Mouse (Mus musculus) olfactory bulb, adult 2 months (tissue): Measurements from ENCODE around the gene Foxl1. TPM values are rescaled to one million over a fixed set of nuclear protein-coding genes. Genes with fewer than 3 reads are reported as not detected.

ENCODE experiments used
- H3K27ac ChIP-seq: fragments of 200-500 bp; 2 replicates; pipeline ENCODE4 v1.5.1; 2012; ENCODE audit warnings: low read depth, low read length; ENCODE audit not compliant: insufficient read depth
- H3K4me1 ChIP-seq: fragments of 200-500 bp; 2 replicates; pipeline ENCODE4 v1.6.1; 2012; ENCODE audit warnings: low read length; ENCODE audit not compliant: control insufficient read depth, insufficient read depth
- H3K4me3 ChIP-seq: fragments of 200-500 bp; 2 replicates; pipeline ENCODE4 v1.5.1; 2012; ENCODE audit warnings: mild to moderate bottlenecking, low read depth, low read length, moderate library complexity; ENCODE audit not compliant: insufficient read depth
- CTCF ChIP-seq: fragments of 200-500 bp; IDR thresholded peaks from 2 replicates; pipeline ENCODE4 v1.5.1; 2012; ENCODE audit warnings: low read depth, mild to moderate bottlenecking, low read length, moderate library complexity; ENCODE audit not compliant: insufficient read depth
- POLR2A ChIP-seq: fragments of 200-500 bp; IDR thresholded peaks from 2 replicates; pipeline ENCODE4 v1.6.1; 2012; ENCODE audit warnings: mild to moderate bottlenecking, low read depth, low read length, moderate library complexity; ENCODE audit not compliant: insufficient read depth
- WGBS: fragments of 180-500 bp; shearing (Covaris S2); methylation state at CpG from one replicate; pipeline ENCODE4 v1.1.7; 2018; 5-methylcytosine and 5-hydroxymethylcytosine counted together
- polyA plus RNA-seq: library from polyadenylated mRNA; stranded (reverse); fragments of >200 nt; gene quantifications from 2 replicates; pipeline ENCODE4 v1.2.4, GENCODE M21; 2012; ENCODE audit warnings: low replicate concordance; ENCODE audit not compliant: missing spikeins, insufficient read depth, insufficient read length

The Foxl1 gene
- polyA plus RNA-seq, 1 experiment, result not detected

DNA sequence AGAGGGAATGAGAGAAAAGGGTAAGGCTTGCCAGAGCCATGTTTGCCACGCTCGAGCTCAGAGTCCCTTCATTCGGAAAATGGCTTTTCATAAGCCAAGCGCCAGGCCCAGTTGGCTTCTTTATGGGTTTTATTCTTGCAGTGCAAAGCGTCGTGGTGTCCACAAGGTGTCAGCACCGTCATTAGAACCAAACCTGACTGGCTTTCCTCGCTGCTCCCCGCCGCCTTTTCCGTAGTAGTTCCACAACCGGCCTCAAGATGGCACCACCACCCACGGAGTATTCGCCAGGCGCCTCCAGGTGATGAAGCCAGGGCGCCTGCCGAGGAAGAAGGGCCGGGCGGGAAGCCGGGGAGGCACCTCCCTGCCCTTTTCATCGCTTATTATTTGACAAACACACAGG is 14.5 kb upstream of the Foxl1 start:
- TF ChIP-seq POLR2A (no peak), CTCF (peak; percentile 97)
- WGBS, result 2% methylated on average over 21 of the region's 21 CpGs
- Histone ChIP-seq H3K4me1 (no peaks in the 10 kb centered on the region; the same call in 1 of the 2 replicates), H3K4me3 (no peak overlapping the region), H3K27ac (no peak overlapping the region)

DNA sequence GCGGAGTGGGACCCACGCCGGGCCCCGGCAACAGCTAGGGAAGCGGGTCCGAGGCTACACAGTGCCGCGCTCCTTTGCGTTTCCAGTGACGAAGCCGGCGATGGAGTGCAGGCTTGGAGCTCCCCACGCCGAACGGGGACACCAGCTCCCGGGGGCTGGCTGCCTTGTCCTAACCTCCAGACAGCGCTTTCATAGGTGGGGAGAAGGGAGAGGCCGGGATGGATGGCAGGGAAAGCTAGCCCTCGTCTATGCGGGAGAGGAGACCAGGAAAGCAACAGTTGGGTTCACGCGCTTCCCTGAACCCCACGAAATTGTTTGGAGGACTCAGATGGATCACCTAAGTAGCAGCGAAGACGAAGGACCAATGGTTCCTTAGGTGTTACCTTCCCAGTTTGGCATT is 12.6 kb upstream of the Foxl1 start:
- Histone ChIP-seq H3K4me1 (no peaks in the 10 kb centered on the region; the same call in 1 of the 2 replicates), H3K27ac (no peak overlapping the region), H3K4me3 (no peak overlapping the region)
- TF ChIP-seq POLR2A (no peak), CTCF (no peak)
- 5% methylated on average over 25 of the region's 25 CpGs for WGBS

DNA sequence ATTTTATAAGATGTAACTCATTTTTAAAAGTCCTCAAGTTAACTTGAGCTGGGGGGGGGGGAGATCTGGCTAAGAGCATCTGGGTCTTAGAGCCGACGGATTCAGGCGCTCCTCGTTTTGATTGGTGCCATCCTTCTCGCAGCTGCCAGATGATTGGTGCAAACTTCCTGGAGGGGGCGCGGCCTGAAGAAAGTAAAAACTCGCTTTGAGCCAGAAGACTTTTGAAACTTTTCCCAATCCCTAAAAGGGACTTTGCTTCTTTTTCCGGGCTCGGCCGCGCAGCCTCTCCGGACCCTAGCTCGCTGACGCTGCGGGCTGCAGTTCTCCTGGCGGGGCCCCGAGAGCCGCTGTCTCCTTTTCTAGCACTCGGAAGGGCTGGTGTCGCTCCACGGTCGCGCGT is 11.8 kb upstream of the Foxl1 start, which contains the start of gene Foxc2:
Gene Foxc2 (plus strand): TSS at position 224 of the 400 bp plus-strand sequence.
- no peaks in the 10 kb centered on the region; the same call in 1 of the 2 replicates for H3K4me1 ChIP-seq
- under 1% methylated on average over 25 of the region's 25 CpGs for WGBS
- no peak within 1 kb of the TSS for H3K27ac ChIP-seq
- TF ChIP-seq POLR2A (no peak), CTCF (no peak)
- peak within 1 kb of the TSS; percentile 17 for H3K4me3 ChIP-seq

DNA sequence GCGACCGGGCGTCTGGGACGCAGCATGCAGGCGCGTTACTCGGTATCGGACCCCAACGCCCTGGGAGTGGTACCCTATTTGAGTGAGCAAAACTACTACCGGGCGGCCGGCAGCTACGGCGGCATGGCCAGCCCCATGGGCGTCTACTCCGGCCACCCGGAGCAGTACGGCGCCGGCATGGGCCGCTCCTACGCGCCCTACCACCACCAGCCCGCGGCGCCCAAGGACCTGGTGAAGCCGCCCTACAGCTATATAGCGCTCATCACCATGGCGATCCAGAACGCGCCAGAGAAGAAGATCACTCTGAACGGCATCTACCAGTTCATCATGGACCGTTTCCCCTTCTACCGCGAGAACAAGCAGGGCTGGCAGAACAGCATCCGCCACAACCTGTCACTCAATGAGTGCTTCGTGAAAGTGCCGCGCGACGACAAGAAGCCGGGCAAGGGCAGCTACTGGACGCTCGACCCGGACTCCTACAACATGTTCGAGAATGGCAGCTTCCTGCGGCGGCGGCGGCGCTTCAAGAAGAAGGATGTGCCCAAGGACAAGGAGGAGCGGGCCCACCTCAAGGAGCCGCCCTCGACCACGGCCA is 11.1 kb upstream of the Foxl1 start:
- no peaks in the 10 kb centered on the region; the same call in 1 of the 2 replicates for H3K4me1 ChIP-seq
- peak overlapping the region; percentile 17 for H3K4me3 ChIP-seq
- no peak overlapping the region for H3K27ac ChIP-seq
- no peak for TF ChIP-seq POLR2A
- no peak for TF ChIP-seq CTCF
- WGBS, result 2% methylated on average over 55 of the region's 55 CpGs

DNA sequence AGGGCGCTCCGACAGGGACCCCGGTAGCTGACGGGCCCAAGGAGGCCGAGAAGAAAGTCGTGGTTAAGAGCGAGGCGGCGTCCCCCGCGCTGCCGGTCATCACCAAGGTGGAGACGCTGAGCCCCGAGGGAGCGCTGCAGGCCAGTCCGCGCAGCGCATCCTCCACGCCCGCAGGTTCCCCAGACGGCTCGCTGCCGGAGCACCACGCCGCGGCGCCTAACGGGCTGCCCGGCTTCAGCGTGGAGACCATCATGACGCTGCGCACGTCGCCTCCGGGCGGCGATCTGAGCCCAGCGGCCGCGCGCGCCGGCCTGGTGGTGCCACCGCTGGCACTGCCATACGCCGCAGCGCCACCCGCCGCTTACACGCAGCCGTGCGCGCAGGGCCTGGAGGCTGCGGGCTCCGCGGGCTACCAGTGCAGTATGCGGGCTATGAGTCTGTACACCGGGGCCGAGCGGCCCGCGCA is 10.5 kb upstream of the Foxl1 start:
- peak overlapping the region; percentile 0; the same call in 1 of the 2 replicates for H3K4me3 ChIP-seq
- TF ChIP-seq POLR2A (no peak), CTCF (no peak)
- no peaks in the 10 kb centered on the region; the same call in 1 of the 2 replicates for H3K4me1 ChIP-seq
- WGBS, result 1% methylated on average over 62 of the region's 62 CpGs
- H3K27ac ChIP-seq, result no peak overlapping the region

DNA sequence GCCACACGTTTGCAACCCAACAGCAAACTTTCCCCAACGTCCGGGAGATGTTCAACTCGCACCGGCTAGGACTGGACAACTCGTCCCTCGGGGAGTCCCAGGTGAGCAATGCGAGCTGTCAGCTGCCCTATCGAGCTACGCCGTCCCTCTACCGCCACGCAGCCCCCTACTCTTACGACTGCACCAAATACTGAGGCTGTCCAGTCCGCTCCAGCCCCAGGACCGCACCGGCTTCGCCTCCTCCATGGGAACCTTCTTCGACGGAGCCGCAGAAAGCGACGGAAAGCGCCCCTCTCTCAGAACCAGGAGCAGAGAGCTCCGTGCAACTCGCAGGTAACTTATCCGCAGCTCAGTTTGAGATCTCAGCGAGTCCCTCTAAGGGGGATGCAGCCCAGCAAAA is 9.8 kb upstream of the Foxl1 start:
- H3K4me1 ChIP-seq, result no peaks in the 10 kb centered on the region; the same call in 1 of the 2 replicates
- no peak overlapping the region for H3K27ac ChIP-seq
- 2% methylated on average over 28 of the region's 28 CpGs for WGBS
- TF ChIP-seq POLR2A, result no peak
- TF ChIP-seq CTCF, result no peak
- H3K4me3 ChIP-seq, result no peak overlapping the region

DNA sequence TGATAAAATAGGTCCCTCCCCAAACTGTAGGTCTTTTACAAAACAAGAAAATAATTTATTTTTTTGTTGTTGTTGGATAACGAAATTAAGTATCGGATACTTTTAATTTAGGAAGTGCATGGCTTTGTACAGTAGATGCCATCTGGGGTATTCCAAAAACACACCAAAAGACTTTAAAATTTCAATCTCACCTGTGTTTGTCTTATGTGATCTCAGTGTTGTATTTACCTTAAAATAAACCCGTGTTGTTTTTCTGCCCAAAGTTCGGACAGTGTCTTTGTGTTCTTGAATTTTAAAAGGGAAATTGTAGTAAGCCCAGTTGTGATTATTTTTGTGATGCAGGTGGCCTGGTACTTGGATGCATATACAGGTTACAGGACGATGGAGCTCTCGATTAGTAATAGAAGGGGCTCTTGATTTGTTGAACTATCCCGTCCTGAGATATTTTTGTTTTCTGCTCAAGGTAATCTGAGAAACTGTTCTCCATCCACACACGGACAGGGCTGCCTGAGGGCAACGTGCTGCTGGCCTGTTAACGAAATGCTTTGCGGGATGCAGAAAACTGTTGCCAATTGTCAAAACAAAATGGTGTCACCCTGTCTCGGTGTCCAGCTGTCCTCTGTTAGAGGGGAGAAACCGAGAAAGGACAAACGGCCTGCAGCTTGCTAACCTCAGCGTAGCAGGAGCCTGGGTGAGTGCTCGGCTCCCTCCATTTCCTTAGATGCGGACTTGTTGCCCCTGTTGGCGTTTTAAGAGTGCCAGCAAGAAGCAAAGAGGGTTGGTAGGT is 8.9 kb upstream of the Foxl1 start:
- 10% methylated on average over 18 of the region's 18 CpGs for WGBS
- Histone ChIP-seq H3K4me3 (no peak overlapping the region), H3K27ac (no peak overlapping the region), H3K4me1 (no peaks in the 10 kb centered on the region; the same call in 1 of the 2 replicates)
- TF ChIP-seq CTCF (no peak), POLR2A (no peak)

DNA sequence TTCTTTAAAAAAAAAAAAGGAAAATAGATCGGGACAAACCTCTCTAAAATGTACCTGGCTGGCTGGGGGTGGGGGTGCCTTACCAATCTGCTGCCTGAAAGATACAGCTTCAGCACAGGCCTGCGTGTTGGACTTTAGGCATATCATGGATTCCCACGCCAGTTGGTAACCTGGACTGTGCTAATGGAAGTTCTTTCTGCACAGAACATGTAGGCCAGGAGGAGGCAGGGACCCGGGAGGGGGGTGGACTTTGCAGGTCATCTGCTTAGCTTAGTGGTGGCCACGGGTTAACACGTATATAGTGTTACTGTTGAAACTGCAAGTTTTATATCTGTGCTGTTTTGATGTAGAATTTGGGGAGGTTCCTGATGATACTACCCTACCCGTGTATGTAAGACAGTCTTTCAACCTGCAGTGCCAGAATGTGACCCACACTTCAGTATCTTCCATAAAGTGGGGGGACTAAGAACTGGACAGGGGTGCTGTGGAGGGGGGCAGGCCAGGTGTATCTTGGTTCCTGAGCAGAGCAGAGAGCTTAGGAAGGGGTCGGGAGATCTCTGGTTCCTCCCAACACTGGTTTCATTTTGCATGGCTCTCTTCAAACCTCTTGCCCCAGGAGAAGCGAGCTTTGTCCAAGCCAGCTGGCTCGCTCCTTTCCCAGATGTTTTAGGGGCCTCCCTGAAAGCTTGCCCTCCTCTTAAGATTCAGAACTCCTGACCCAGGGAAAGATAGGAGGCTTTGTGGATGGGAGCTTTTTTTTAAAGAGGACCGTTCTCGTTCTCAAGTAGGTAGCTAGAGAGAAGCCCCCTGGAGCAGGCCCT is 7.9 kb upstream of the Foxl1 start:
- WGBS, result 19% methylated on average over 12 of the region's 12 CpGs
- Histone ChIP-seq H3K4me1 (no peaks in the 10 kb centered on the region; the same call in 1 of the 2 replicates), H3K4me3 (no peak overlapping the region), H3K27ac (no peak overlapping the region)
- TF ChIP-seq CTCF (no peak), POLR2A (no peak)
